Mouse (Mus musculus) kidney, postnatal 4 days (tissue): ENCODE data around the gene Bmpr2.
"Not testable (repeated sequence)": the region's sequence is repeated elsewhere in the genome, so short reads cannot be mapped to it uniquely, and the experiment has no call there.

Source experiments
- DNase-seq, 2 experiments: peaks; one replicate each; pipeline ENCODE4 v3.0.0; 2021; ENCODE audit warnings: mixed read lengths in 2 of 2

Gene Bmpr2

DNA sequence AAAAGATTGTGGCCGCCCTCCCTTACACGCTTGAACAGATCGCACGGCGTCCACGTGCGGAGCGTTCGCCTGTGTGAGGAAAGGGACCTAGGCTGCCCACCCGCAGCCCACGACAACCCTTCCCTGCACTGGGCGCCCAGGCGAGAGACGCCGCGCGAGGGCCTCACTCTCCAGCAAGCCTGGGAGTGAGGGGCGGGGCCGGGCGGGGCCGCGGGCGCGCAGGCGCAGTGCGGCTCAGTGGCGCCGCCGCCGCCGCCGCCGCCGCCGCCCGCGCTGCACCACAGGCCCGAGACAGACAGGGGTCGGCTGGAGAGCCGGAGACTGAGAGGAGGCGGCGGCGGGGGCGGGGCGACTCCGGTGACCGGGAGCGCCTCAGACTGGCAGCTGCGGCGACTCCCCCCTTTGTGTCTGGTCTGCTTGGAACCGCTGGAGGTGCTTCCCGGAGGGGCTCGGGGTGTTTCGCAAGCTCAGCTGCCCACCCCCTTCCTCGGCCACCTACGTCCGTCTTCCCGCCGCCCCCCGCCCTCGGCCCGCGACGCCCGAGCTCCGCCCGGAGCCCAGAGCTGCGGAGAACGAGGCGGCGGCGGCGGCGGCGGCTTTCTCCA is at the start of gene Bmpr2:
Gene Bmpr2, plus strand, starts transcription at position 237 of the 605 bp plus-strand sequence.
- peak; percentile 92 to 95 for DNase-seq

DNA sequence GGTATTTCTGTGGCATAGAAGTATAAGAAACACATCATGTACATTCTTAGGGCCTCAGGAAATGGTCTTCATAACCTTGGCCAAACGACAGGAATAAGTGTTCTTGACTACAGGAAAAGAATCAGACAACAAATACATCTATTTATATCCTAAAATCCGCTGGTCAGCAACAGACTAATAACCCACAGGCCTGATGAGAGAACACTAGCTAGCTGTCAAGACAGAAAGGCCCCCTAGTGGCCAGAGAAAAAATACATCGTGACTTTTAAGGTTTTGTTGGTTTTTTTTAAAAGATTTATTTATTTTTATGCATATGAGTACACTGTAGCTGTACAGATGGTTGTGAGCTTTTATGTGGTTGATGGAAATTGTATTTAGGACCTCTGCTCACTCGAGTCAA is 43.3 kb upstream of the Bmpr2 start:
- peak in 1 of 2 experiments; percentile 16 for DNase-seq

DNA sequence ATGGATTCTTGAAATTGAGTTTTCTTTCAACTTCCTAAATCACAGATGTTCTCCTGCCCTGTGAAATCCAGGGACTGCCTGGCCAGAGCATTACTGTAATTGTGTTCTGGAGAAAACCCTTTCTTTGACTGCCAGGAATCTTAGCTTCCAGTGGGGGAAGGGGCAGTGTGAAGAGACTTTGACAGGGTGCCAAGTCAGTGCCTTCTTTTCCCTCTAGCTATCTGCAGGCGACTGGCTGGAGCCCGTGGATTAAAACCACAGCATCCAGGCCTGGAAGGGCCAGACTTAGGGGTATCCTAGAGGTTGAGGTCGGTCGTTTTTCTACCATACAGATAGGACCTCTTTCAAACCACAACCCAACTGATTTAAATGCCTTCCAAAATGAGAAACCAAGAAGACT is 37.5 kb upstream of the Bmpr2 start:
- peak in 1 of 2 experiments; percentile 15 for DNase-seq

DNA sequence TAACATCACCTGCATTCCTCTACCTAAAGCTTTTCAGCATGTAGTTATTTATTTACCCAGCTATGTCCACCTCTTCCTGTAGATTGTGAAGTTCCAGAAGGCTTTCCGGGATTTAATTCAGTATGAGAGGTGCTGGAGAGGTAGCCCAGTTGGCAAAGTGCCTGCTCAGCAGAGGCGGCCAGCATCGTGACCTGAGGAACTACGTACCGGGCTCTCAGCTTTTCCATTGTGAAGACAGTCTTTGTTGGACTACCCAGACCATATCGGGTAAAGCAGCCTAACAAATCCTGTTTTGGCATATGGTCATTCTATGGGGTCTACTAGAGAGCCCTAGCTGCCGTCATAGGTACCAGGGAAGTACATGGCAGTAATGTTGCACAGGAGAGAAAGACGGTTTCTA is 33.1 kb upstream of the Bmpr2 start:
- DNase-seq: peak; percentile 21 to 37

GRCm38 (mm10) chr1:59730737-59731136 is 32.5 kb upstream of the Bmpr2 start:
- DNase-seq: no peak

GRCm38 (mm10) chr1:59734076-59734475 is 29.1 kb upstream of the Bmpr2 start:
- DNase-seq: peak; percentile 4 to 18

DNA sequence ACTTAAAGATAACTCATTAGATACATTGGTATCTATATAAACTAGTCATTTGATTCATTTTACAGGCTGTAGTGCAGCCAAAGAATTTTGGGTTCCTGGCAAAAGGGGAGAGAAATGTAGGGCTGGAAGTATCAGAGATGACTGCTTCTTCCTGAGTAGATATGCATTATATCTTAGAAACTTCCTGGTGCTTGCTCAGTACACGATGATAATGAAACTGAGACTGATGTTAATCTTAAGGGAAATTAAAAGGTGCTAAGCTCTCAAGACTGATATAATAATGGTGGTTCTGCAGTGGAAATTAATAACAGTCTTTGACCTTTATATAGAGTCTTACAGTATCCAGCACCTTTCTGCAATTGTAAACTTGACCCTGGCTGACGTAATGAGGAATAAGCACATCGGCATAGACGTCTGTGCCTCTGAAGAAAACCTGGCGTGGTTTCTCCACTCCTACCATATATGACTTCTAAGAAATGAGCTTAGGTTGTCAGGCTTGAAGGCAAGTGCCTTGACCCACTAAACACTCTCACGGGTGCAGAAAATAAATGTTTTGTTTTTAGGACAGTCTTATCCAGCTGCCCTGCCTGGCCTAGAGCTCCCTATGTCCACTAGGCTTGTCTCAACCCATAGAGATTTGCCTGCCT is 24.3 kb upstream of the Bmpr2 start:
- no peak for DNase-seq

DNA sequence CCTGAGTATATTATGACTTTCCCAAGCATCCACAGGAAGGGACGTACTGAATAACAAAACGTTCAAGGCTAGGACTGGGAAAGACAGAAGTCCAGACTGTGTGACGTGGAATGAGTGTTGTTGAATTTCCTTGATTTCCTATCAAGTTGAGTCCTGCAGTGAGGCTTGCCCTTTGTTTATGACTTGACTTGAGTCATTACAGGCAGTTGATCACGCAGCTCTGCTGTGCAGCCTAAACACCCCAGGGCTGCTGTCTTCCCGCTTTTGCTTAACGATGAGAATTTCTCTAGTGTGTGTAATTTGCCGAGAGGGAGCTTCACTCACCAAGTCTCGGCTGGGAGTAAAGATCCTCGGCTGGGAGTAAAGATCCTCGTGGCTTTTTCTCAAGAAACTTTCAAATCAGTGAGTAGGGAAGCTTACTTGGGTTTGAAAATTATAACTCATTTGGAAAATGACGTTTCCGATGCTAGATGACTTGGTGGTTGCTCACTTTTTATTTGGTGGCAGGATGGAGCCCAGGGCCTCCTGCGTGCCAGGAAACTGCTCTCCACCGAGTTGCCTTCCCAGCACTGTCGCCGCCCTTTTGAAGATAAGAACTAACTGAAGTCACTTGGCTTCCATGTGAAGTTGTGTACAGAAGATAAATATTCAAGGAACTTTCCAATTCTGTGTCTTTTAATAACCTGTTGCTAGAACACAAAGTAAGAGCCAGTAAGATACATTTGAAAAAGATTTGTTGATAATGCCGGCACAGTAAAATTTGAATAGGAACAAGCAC is 23.4 kb upstream of the Bmpr2 start:
- DNase-seq: no peak

- no peak for DNase-seq
Measured at GRCm38 (mm10) chr1:59749047-59749446, 14.2 kb upstream of the Bmpr2 start.

GRCm38 (mm10) chr1:59749724-59750123 is 13.5 kb upstream of the Bmpr2 start:
- not testable (repeated sequence) for DNase-seq

- no peak for DNase-seq
Measured at GRCm38 (mm10) chr1:59755298-59755697, 7.9 kb upstream of the Bmpr2 start.

GRCm38 (mm10) chr1:59758325-59758724 is 4.9 kb upstream of the Bmpr2 start:
- DNase-seq: no peak

- DNase-seq: peak; percentile 48 to 67
Measured at GRCm38 (mm10) chr1:59762208-59762607, 992 bp upstream of the Bmpr2 start.

- DNase-seq: peak; percentile 69 to 80
Measured at GRCm38 (mm10) chr1:59762651-59763163, 493 bp upstream of the Bmpr2 start.

DNA sequence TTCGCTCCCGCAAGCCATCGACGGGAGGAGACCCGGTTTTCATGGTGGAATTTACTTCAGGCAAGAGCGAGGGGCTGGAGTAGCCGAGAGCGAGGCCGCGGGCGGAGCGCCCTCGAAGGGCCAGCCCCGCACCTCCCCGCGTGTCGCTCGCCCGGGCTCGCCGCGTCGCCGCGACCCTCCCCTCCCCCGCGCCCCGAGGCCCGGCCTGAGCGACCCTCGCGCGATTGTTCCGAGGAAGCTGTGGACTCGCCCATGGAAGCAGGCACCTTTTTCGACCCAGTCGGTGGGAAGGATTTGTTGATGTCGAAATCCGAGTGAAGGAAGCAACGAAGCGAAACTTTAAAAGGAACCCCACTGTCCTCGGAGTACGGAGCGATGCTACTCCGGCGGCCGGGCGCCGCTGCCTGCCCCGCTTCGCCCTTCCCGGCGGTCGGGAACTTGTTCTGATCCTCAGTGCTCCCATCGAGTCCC is 616 bp downstream of the Bmpr2 start:
- DNase-seq: no peak

DNA sequence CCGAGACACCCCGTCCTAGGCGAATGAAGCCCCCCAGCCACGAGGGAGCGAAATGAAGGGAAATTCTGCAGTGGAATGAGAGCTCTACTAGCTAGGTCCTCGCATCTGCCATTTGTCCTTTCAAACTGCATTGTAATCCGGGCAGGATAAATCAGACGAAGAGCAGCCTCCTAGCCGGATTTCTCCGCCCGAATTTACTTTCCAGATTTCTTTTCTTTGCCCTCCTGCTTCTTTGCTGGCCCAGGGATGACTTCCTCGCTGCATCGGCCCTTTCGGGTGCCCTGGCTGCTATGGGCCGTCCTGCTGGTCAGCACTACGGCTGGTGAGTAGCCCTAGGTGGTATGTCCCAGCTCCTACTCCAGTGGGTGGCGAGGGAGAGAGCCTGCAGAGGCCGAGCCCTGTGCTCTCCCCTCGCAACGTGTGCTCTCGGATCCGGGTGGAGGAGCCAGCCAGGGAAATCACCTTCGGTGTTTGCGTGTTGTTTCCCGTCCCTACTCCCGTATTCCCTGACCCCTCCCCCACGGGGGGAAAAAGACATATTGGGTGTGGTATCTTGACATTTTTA is 1.3 kb downstream of the Bmpr2 start:
- peak; percentile 50 to 70 for DNase-seq

- no peak for DNase-seq
Measured at GRCm38 (mm10) chr1:59765279-59765678, 2.1 kb downstream of the Bmpr2 start.

DNA sequence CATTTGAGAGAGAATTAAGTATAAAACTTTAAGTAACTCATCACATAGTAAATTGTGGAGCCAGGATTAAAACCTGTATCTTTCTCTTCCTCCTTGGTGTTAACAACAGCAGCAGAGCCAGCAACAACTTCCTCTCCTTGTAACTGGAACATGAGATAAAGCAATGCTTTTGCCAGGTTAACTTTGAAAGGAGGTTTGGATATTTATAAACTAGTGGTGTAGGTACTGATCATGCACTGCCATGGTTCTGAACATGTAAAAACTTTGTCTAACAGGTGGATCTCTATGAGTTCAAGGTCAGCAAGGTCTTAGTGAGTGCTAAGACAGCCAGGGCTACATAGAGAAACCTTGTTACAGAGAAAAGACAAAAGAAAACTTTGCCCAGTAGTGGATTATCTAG is 3.4 kb downstream of the Bmpr2 start:
- no peak for DNase-seq

- DNase-seq: no peak
Measured at GRCm38 (mm10) chr1:59771871-59772270, 8.7 kb downstream of the Bmpr2 start.

DNA sequence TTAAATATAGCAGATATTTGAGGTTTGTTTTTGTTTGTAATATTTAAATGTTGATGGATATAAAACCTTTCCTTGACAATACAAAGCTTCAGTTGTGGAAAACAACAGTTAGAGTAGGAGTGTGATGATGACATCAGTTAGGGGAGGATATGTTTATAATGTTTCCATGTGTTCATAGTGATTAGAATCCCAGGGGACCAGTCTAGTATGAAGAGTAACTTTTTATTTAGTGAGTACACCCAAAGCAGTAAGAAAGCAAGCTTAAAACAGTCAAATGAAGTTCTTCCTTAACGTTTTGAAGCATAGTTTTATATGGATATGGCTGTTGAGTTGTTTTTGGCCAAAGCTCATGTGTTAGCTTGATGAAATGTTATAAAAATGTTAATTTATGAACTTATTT is 17.9 kb downstream of the Bmpr2 start:
- DNase-seq: no peak

DNA sequence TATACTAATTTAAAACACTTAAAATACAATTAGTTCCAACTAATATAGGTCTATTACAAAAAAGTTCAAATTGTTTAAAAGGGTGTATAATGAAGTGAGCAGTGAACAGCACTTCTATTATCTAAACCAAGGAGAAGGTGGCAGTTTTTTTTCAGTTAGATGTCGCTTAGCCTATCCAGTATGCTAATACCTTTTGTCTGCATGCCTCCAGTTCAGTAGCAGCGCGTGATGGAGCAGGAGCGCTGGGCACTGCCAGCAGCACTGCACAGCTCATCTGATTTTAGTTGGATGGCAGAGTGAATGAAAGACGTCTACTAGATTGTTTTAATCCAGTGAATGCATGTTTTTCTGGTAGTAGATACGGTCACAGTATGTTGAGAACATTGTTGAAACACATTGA is 25.8 kb downstream of the Bmpr2 start:
- no peak for DNase-seq

- DNase-seq: no peak
Measured at GRCm38 (mm10) chr1:59789741-59790140, 26.5 kb downstream of the Bmpr2 start.

DNA sequence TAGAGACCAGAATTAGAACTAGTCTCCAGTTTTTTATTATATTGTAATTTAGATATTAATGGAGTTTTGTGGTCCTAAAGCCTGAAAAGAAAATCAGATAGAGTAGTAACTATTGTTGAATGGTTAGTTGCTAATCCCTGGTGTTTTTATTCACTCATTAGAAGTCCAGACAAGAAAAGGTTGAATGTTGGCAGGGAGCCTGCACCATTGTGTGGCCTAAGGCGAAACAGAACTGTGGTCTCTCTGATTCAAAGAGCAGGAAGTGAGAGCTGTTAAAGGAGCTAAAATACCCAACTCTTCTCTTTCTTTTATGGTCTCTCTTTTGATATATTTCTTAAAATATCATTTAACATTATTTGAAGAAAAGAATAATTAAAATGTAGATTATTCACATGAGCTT is 32.1 kb downstream of the Bmpr2 start:
- DNase-seq: peak; percentile 50 to 57
